Mouse (Mus musculus) central nervous system, embryonic 14 days (tissue): ENCODE measurements around the gene Abhd16a. TPM values are rescaled to one million over a fixed set of nuclear protein-coding genes. Genes with fewer than 3 reads are reported as not detected.

Source experiments
- polyA plus RNA-seq: library from polyadenylated mRNA; depleted of rRNA; stranded (reverse); fragments of >200 nt; gene quantifications from 2 replicates; pipeline ENCODE4 v1.2.3, GENCODE M21; 2012; rRNA removed

Gene Abhd16a
- 93.6 and 106 TPM in 2 replicates for polyA plus RNA-seq

GRCm38 (mm10) chr17:35088825-35089644, at the start of gene Abhd16a:
Abhd16a (plus strand) TSS chr17:35089263.

GRCm38 (mm10) chr17:35046681-35047455, 42.2 kb upstream of the Abhd16a start, which contains the start of gene Msh5:
Msh5 (minus strand) TSS chr17:35046745.

GRCm38 (mm10) chr17:35049561-35050016, 39.5 kb upstream of the Abhd16a start, which contains the start of gene Clic1:
Clic1 (plus strand) TSS chr17:35049966.

GRCm38 (mm10) chr17:35058911-35059892, 29.9 kb upstream of the Abhd16a start, which contains the start of gene Ddah2:
Ddah2 (plus strand) TSS chr17:35059035.

GRCm38 (mm10) chr17:35064951-35065947, 23.8 kb upstream of the Abhd16a start, which contains the start of gene Ly6g6c:
Ly6g6c (plus strand) TSS chr17:35065388.

DNA sequence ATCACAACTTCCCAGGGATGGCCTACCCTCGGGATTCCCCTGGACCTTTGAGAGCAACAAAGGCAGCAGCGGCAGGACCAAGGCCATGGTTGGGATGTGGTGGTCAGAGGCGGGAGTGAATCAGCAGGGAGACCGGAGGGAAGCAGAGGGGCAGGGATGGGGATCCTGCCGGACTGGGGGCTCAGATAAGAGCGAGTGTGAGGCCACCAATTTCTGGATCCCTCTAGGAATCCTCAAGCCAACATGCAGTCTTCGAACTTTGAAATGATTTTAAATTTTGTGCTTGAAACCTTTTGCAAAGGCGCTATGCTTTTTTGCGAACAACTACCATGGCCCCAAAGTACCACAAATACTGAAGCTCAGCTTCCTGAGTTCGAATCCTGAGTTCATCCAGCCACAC, 23.0 kb upstream of the Abhd16a start, which contains the start of gene Mpig6b:
Gene Mpig6b, minus strand, starts transcription at position 101 of the 400 bp plus-strand sequence.

GRCm38 (mm10) chr17:35076507-35077176, 12.4 kb upstream of the Abhd16a start, which contains the start of gene Ly6g6e:
Ly6g6e (plus strand) TSS chr17:35076902.

GRCm38 (mm10) chr17:35077786-35078233, 11.3 kb upstream of the Abhd16a start, which contains the start of gene Ly6g6d:
Ly6g6d (minus strand) TSS chr17:35078065.

DNA sequence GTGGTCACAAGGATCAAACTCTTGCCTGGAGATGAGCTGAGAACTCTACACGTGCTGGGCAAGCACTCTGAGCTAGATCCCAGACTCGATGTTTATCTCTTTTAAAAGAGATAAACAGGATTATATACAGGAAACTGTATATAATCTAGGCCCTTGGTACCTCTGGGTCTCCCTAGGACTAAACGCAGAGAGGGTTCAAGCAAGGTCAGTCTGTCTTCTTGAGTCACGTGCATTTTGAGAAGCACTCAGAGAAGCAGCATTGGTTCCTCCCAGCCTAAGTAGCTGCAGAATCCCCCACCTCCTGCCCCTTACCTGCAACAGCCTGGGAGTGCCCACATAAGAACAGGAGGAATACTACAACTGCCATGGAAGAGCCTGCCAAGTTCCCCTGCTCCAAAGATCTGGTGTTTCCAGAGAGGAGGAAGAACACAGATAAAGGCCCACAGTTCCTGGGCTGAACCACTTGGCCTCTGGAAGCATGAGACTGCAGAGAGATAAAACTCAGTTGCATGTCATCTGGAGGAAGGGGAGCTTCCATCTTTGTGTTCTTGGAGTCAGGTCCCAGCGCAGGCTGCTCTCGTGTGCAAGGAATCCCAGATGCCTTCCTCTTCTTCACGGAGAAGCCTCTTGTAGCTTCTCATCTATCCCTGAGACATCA, 3.7 kb upstream of the Abhd16a start, which contains the start of gene Ly6g6f:
Gene Ly6g6f, minus strand, starts transcription at position 403 of the 658 bp plus-strand sequence.

DNA sequence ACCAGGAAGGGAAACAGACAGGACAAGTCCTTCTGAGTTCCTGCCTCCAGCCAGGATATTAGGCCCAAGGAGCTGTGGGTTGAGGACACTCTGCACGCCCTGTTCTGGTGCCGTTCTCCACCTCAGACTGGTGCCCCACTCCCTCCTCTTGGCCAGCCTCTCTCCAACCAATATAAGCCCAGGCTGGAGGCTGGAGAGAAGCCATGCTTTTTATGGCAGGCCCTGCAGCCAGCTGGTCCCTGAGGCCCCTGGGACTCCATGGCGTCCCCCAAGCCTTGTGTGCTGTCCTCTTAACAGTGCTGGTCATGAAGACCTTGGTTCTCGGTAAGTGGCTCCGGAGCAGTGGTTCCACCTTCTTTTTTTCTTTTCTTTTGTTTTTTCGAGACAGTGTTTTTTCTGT, 19.0 kb downstream of the Abhd16a start, which contains the start of gene Ly6g5c:
Gene Ly6g5c, plus strand, starts transcription at position 183 of the 400 bp plus-strand sequence.

DNA sequence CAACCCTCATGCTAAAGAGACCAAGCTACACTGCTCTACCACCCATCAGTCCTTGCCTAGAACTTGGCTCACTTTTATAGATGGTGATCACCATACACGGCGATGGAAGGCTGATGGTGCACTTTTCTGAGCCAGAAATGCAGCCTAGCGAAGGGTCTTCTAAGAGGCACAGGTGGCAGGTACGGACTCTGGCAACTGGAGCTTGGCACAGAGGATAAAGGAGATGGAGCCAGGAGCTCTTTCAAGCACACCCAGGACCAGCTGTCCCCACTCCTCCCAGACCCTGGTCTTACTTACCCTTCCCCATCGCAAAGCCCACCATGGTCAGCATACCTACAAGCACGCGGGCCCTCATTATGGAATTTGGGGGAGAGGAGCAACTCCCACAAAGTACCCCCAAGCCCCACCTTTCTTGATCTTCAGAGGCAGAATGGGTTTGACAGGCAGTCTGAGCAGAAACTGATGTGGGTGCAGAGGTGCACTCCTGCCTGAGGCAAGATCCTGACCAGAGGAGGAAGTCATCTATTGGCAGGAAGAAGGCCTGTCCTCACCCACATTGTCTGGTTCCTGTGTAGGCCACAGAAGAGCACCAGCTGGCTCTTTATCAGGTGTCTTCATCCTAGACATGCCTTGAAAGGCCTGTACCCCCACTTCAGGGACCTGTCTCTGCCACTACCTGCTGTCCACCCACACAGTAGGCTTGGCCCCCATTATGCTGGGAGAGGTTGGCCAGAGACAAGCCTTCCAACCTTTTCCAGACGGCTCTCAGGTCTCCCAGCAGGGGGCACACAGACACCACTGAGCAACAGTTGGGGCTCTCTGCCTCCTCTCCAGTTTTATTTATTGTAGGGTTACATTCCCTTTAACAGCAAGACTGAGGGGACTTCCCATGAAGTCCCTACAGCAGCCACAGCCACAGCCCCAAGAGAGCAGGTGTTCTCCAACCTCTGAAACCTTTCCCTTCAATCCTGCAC, 26.3 kb downstream of the Abhd16a start, which contains the start of gene Ly6g5b:
Gene Ly6g5b, minus strand, starts transcription at position 383 of the 974 bp plus-strand sequence.

DNA sequence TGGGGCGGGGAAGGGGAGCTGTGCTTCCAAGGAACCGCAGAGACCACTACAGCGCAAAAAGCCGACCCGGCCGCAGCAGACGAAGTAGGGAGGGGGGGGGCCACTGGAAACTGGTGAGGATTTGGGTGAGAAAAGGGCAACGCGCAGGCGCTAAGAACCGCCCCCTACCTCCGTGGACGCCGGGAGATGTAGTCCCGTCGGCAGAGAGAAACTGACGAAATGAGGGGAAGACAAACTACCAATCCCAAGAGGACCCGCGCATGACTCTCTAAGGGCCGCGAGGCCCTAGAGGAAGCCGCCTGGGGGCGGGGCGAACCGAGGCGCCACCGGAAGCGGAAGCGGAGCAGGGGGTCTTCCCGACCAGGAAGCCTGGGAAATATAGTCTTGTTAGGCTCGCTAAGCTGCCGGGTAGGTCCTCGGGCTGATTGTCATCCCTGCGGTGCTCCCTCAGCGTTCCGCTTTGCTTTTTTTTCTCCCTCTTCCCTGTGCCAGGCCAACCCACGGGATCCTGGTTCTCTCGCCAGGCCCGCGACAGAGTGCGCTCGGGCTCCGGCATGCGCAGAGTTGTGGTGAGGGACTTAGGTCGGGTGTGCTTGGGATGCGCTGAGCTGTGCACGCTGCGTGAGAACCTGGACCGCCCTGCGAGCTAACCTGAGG, 32.2 kb downstream of the Abhd16a start, which contains the start of gene Gpank1:
Gene Gpank1, plus strand, starts transcription at position 313 of the 657 bp plus-strand sequence.

GRCm38 (mm10) chr17:35121871-35122303, 32.8 kb downstream of the Abhd16a start, which contains the start of gene Csnk2b:
Csnk2b (minus strand) TSS chr17:35122053.

DNA sequence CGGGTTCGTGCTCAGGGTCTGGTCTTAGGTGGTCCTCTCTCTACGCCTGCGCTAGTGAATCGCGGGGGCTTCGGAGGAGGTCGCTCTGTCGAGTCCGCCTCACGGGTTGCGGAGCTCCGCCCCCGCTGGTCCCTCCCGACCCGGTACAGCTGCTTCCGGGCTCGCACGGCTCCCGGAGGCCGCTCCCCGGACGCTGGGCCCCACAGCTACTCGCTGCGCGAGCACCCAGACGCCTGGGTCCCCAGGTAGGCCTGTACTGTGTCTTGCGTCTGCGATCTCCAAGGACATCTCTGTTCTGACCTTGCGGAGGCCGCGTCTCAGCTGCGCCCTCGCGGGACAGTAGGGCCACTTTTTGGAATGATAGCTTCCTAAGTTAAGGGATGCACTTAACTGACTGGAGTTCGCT, 37.1 kb downstream of the Abhd16a start, which contains the start of gene D17H6S53E:
Gene D17H6S53E, plus strand, starts transcription at position 168 of the 406 bp plus-strand sequence.

GRCm38 (mm10) chr17:35131500-35132173, 42.6 kb downstream of the Abhd16a start, which contains the start of gene Apom:
Apom (minus strand) TSS chr17:35132050.

